Mouse (Mus musculus) intestine, postnatal 0 days (tissue): ENCODE results near the gene Gm20498. TPM values are rescaled to one million over a fixed set of nuclear protein-coding genes. Genes with fewer than 3 reads are reported as not detected.
"Not testable (repeated sequence)": the region's sequence is repeated elsewhere in the genome, so short reads cannot be mapped to it uniquely, and the experiment has no call there.

Source experiments
- ATAC-seq: fragments of 200-750 bp; cut with Nextera tagmentation; 2 replicates; pipeline ENCODE4 v1.8.0; 2017; ENCODE audit warnings: mild to moderate bottlenecking, moderate TSS enrichment, moderate library complexity
- H3K27ac ChIP-seq: fragments of 300-500 bp; sonication (generic); 2 replicates; pipeline ENCODE4 v1.5.1; 2014; ENCODE audit warnings: mild to moderate bottlenecking, low read depth, low read length, moderate library complexity
- H3K27me3 ChIP-seq: fragments of 300-500 bp; sonication (generic); replicated peaks from 2 replicates; pipeline ENCODE4 v1.6.1; 2014; ENCODE audit warnings: low read length, mixed read lengths; ENCODE audit not compliant: control insufficient read depth, insufficient read depth
- H3K36me3 ChIP-seq: fragments of 300-500 bp; sonication (generic); 2 replicates; pipeline ENCODE4 v1.6.1; 2014; ENCODE audit warnings: mild to moderate bottlenecking, moderate library complexity; ENCODE audit not compliant: control insufficient read depth, insufficient read depth
- H3K4me1 ChIP-seq: fragments of 300-500 bp; sonication (generic); replicated peaks from 2 replicates; pipeline ENCODE4 v1.6.1; 2014; ENCODE audit warnings: antibody characterized with exemption, low read length, mixed read lengths; ENCODE audit not compliant: control insufficient read depth, insufficient read depth
- H3K4me2 ChIP-seq: fragments of 300-500 bp; sonication (generic); replicated peaks from 2 replicates; pipeline ENCODE4 v1.6.1; 2014; ENCODE audit warnings: low read depth, mild to moderate bottlenecking, moderate library complexity
- H3K4me3 ChIP-seq: fragments of 300-500 bp; sonication (generic); 2 replicates; pipeline ENCODE4 v1.5.1; 2014; ENCODE audit warnings: low read depth, low read length
- H3K9ac ChIP-seq: fragments of 300-500 bp; sonication (generic); 2 replicates; pipeline ENCODE4 v1.6.1; 2014; ENCODE audit warnings: mild to moderate bottlenecking, low read depth, low read length
- H3K9me3 ChIP-seq: fragments of 300-500 bp; sonication (generic); 2 replicates; pipeline ENCODE4 v1.6.1; 2016; ENCODE audit warnings: mixed run types; ENCODE audit not compliant: control insufficient read depth
- CTCF ChIP-seq: sonication (generic); IDR thresholded peaks from 2 replicates; pipeline ENCODE4 v1.5.1; 2016; ENCODE audit warnings: low read depth, mild to moderate bottlenecking, control low read depth, antibody characterized with exemption, moderate library complexity
- WGBS: fragments of 180-500 bp; shearing (Covaris S2); extraction: QIAGEN DNeasy Blood & Tissue Kit; methylation state at CpG from one replicate; pipeline ENCODE4 v1.1.7; 2014; 5-methylcytosine and 5-hydroxymethylcytosine counted together
- polyA plus RNA-seq: library from polyadenylated mRNA; unstranded; fragments of >200 nt; fragmentation: Nextera tagmentation; extraction: Ambion mirVana; gene quantifications from 2 replicates; pipeline ENCODE4 v1.2.1, GENCODE M21; 2015

Gm20498 gene
- polyA plus RNA-seq, 1 experiment from 2014 or later: 39.9 TPM

DNA sequence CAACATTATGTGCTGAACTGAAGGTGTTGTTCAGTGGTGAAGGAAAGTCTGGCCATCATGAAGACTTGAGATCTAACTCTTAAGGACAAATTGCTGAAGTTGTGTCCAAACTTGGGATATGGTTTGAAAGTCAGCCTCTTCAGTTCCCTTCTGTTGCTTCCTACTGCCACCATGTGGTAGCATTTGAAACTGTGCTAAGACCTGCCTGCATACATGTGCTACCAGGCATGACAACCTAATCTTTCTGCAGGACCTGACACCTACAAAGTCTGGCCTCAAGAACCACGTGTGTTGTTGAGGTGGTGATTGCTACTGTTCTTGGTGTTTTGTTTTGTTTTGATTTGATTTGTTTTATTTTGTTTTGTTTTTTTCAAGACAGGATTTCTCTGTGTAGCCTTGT is 130.5 kb downstream of the Gm20498 start:
- no peaks in the 10 kb centered on the region for H3K27me3 ChIP-seq
- no peak overlapping the region for H3K9ac ChIP-seq
- no peaks in the 10 kb centered on the region for H3K36me3 ChIP-seq
- ATAC-seq: no peak
- H3K27ac ChIP-seq: no peak overlapping the region
- no peak overlapping the region for H3K4me2 ChIP-seq
- TF ChIP-seq CTCF: peak; percentile 94
- H3K9me3 ChIP-seq: no peaks in the 10 kb centered on the region
- 20% methylated on average over 1 of the region's 1 CpGs for WGBS
- H3K4me3 ChIP-seq: no peak overlapping the region
- no peaks in the 10 kb centered on the region for H3K4me1 ChIP-seq

DNA sequence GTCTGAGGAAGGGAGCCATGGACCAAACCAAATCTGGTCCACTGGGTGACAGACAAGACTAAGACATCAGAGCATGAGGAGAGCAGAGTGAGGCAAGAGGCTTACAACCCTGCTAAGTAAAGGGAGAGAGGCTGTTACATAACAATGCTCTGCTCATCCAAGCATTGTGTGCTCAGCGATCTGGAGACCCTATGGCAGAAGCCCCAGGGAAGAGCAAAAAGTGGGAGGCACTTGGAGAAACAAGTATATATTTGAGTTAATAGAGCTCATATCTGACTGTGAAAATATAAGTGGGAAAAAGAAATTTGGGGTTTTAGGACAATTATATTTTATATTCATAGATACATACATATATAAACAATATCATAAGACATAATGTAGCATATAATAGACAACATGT is 153.3 kb downstream of the Gm20498 start, which contains the start of gene Gm4787:
Gene Gm4787, minus strand, starts transcription at position 101 of the 400 bp plus-strand sequence.
- not testable (repeated sequence) for H3K9ac ChIP-seq, H3K27me3 ChIP-seq, H3K36me3 ChIP-seq, H3K27ac ChIP-seq, ATAC-seq, H3K4me1 ChIP-seq, H3K9me3 ChIP-seq, H3K4me3 ChIP-seq, H3K4me2 ChIP-seq
- 84% methylated on average over 1 of the region's 1 CpGs for WGBS

DNA sequence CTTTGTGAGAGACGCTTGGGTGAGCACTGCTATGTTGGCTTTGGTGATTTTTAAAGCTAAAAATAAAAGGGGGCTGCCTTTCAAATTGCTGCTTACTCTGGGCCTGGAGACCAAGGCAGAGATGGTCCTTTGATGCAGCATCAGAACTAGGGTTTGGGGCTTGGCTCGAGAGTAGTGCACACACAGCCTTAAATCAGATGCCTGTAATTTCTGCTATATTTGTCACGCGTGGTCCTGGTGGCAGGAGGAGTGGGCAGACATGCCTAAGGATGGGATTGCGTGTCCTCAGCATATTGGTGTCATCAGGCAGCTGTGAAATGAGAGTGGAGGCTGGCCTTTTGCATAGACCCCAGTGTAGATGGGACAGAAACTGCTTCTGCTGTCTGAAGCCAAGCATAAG is 198.9 kb downstream of the Gm20498 start:
- no peak overlapping the region for H3K27ac ChIP-seq
- TF ChIP-seq CTCF: no peak
- peaks cover 12% of the 10 kb centered on the region for H3K27me3 ChIP-seq
- no peaks in the 10 kb centered on the region for H3K36me3 ChIP-seq
- H3K4me2 ChIP-seq: no peak overlapping the region
- no peak for ATAC-seq
- WGBS: 74% methylated on average over 5 of the region's 5 CpGs
- H3K4me1 ChIP-seq: no peaks in the 10 kb centered on the region; the same call in 1 of the 2 replicates
- no peak overlapping the region for H3K4me3 ChIP-seq
- no peak overlapping the region for H3K9ac ChIP-seq
- H3K9me3 ChIP-seq: no peaks in the 10 kb centered on the region

DNA sequence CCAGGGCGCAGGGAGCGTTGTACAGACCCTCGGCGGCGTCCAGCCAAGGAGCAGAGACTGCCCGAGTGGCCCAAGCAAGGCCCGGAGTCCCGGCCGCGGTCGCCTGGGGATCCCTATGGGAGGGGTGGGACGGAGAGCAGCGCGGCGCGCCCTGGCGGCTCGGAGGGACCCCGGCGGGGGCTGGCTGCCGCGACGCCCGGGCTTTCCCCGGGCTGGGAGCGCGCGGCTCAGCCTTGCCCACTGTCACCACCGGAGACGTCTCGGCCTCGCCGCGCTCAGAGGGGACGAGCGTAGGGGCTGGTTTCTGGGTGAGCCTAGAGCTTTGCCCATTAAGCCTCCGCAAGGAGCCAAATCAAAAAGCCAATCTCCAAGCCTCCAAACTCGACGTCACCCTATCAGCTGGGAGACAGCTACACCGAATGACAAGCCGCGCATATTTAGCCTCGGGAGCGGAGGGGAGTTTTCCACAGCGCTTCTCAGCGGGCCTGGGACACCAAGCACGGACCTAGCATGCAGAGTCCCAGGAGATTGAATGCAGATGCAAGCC is 199.8 kb downstream of the Gm20498 start, which contains the start of gene Slc8a3:
Gene Slc8a3, minus strand, starts transcription at position 306 of the 547 bp plus-strand sequence.
- Histone ChIP-seq H3K9me3 (no peaks in the 10 kb centered on the region), H3K27me3 (peaks cover 12% of the 10 kb centered on the region), H3K27ac (no peak within 1 kb of the TSS), H3K9ac (peak within 1 kb of the TSS; percentile 50), H3K36me3 (no peaks in the 10 kb centered on the region), H3K4me3 (peak within 1 kb of the TSS; percentile 56), H3K4me2 (peak within 1 kb of the TSS; percentile 93), H3K4me1 (no peaks in the 10 kb centered on the region; the same call in 1 of the 2 replicates)
- WGBS: under 1% methylated on average over 47 of the region's 47 CpGs
- no peak for ATAC-seq
- TF ChIP-seq CTCF: no peak

DNA sequence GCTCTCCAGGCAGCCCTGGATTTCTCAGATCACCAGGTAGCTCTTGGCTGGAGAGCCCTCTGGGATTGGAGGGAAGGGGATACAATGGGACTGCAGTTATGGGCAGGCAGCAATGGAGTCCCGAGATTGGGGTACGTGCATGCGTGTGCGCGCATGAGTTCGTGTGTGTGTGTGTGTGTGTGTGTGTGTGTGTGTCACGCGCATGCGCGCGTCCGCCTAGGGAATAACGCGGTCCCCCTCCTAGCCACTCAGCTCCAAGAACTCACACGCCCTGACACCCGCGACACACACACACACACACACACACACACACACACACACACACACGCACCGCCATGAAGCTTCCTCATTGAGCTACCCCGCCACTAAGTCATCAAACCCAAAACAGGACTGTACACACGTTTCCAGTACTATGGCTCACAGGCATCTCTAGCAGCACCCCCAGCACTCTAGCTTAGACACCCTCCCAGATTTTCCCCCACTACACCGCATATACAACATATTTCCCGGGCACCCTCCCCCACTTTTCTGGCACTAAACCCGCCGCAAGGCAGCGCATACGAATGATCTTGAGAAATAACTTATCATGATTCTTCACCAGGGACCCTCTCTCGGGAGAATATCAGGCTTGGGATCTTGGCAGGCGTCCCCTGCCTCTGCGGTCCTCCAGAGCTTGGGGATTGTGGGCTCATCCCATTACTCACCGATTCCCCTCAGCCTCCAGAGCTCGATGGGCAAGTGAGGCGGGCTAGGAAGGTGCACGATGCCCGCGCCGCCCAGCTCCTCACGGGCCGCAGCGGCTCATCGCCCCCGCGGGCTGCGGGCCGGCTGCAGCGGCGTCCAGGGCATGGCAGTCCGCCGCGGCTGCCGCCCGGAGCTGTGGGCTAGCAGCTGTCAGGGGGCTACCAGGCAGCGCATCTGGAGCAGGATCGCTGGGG is 200.5 kb downstream of the Gm20498 start:
- no peak overlapping the region for H3K27ac ChIP-seq
- no peak for TF ChIP-seq CTCF
- H3K4me3 ChIP-seq: peak overlapping the region; percentile 56
- H3K9me3 ChIP-seq: no peaks in the 10 kb centered on the region
- H3K4me2 ChIP-seq: peak overlapping the region; percentile 93
- H3K9ac ChIP-seq: peak overlapping the region; percentile 50
- peaks cover 12% of the 10 kb centered on the region for H3K27me3 ChIP-seq
- H3K4me1 ChIP-seq: no peaks in the 10 kb centered on the region; the same call in 1 of the 2 replicates
- no peaks in the 10 kb centered on the region for H3K36me3 ChIP-seq
- ATAC-seq: peak; percentile 25; the same call in 1 of the 2 replicates
- WGBS: 1% methylated on average over 50 of the region's 54 CpGs

DNA sequence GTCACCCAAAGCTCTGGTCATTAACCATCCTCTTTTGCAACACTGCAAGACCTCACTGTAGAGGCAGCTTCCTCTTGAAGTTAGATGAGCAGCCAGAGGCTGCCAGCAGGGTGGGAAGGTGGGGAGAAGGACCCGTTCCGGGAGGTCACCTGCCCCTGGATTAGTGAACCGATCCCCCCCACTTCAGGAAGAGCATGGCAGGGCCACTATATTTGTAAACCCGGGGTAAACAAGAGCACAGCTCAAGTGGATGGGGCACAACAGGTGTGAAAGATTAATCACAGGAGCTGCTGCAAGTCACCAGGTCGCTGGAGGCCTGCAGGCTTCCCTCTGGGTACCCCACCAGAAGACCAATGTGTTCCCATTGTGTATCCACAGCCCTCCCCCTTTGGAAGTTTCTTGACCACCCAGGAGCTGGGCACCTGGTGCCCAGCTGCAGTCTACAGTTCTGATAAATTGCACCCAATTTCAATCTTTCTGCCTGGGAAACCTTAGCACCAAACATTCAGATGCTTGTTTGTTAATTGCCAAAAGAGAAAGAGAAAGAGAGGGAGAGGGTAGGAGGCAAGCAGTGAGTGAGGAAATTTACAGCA is 201.6 kb downstream of the Gm20498 start:
- Histone ChIP-seq H3K4me3 (no peak overlapping the region), H3K27ac (no peak overlapping the region), H3K4me1 (no peaks in the 10 kb centered on the region; the same call in 1 of the 2 replicates), H3K4me2 (no peak overlapping the region), H3K9me3 (no peaks in the 10 kb centered on the region), H3K36me3 (no peaks in the 10 kb centered on the region), H3K27me3 (peaks cover 12% of the 10 kb centered on the region), H3K9ac (no peak overlapping the region)
- no peak for ATAC-seq
- TF ChIP-seq CTCF: no peak
- 40% methylated on average over 5 of the region's 5 CpGs for WGBS
